Mouse (Mus musculus) cerebellum, postnatal 4 days (tissue): Measurements from ENCODE around the gene Rp2.
A peak's percentile ranks its signal among the peaks of the same experiment; 100 is the strongest.

Source experiments
- DNase-seq, 2 experiments: peaks; one replicate each; pipeline ENCODE4 v3.0.0; 2022; ENCODE audit warnings: low spot score in 2 of 2, mixed read lengths in 1 of 2

The Rp2 gene

DNA sequence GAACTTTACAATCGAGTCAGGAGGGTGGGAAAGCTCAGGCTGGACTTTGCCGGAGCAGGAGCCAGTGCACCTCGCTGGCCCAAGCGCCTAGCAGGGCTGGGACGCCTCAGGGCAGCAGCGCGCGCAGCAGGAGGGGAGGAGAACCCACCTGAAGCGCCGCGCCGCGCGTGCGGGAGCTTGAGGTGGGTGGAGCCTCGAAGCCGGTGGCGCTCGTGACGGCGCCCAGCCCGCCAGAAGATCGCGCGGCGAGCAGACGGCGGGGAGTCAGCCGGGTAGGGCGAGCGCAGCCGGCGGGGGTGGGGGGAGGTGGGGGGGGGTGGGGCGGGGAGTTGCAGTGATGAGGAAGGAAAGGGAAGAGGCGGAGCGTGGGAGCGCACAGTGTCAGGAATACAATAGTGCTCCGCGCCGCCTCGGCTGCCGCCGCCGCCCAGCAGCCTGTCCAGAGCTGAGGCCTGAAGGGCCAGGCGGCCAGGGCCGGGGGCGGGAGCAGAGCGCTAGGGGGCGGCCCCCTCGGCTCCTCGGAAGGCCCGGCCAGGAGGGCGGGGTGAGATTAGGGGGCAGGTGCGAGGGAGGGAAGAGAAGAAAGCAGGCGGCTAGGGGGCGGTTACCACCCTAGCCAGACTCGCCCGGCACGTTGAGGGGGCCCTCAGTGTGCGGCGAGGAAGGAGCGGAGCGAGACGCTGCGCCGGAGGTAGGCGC is 61.0 kb downstream of the Rp2 start, which contains the start of gene Jade3:
TSS of gene Jade3 (plus strand) at position 549 of the 699 bp plus-strand sequence.
- DNase-seq: peak; percentile 22 to 58

DNA sequence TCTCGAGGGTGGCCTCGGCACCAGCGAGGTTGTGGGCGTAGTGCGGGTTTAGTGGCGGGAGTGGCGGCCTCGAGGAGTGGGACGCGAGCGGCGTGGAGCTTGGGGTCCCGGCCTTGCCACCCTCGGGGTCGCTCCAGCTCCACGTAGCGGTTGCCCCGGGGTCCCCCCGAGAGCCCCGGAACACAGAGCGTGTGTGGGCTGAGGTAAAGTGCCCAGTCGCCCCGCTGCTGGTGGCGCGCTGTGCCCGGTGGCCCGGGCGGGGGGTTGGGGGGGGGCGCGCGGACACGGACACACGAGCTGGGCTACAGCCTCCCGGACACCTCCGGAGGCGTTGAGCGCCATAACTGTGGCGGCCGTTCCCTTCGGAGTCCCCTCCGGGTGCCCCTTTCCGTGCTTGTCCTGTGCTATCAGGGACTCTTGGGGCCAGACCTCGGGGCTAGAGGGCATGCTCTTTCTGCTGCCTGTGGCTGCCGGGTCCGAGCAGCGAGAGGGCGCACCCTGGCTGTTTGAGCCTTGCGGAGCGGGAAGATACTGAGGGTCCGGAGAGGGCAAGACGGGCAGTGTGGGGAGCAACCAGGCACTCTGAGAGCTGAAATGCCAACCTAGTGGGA is 61.7 kb downstream of the Rp2 start:
- peak; percentile 12 to 19 for DNase-seq
